Mouse (Mus musculus): ENCODE data around the gene Nemf.

Nemf gene

GRCm38 (mm10) chr12:69304051-69304450, 52.9 kb downstream of the Nemf start:
- no peak for DNase-seq (ENCODE audit: low spot score)

- no peak for DNase-seq (ENCODE audit: low spot score)
Measured at GRCm38 (mm10) chr12:69302171-69302570, 54.8 kb downstream of the Nemf start.

GRCm38 (mm10) chr12:69300391-69300790, 56.6 kb downstream of the Nemf start:
- DNase-seq (ENCODE audit: low spot score), result no peak

- DNase-seq (ENCODE audit: low spot score), result no peak
Measured at GRCm38 (mm10) chr12:69299831-69300230, 57.1 kb downstream of the Nemf start.

GRCm38 (mm10) chr12:69299231-69299630, 57.7 kb downstream of the Nemf start:
- DNase-seq (ENCODE audit: low spot score), result peak; percentile 25

- DNase-seq (ENCODE audit: low spot score), result no peak
Measured at GRCm38 (mm10) chr12:69298281-69298680, 58.7 kb downstream of the Nemf start.

- no peak for DNase-seq (ENCODE audit: low spot score)
Measured at GRCm38 (mm10) chr12:69297411-69298150, 59.4 kb downstream of the Nemf start.

GRCm38 (mm10) chr12:69296511-69297410, 60.2 kb downstream of the Nemf start, which contains the start of gene Klhdc2:
Gene Klhdc2 (plus strand): TSS chr12:69296681.
- peak; percentile 79 for DNase-seq (ENCODE audit: low spot score)

- no peak for DNase-seq (ENCODE audit: low spot score)
Measured at GRCm38 (mm10) chr12:69295651-69296050, 61.3 kb downstream of the Nemf start.

- DNase-seq (ENCODE audit: low spot score), result no peak
Measured at GRCm38 (mm10) chr12:69294936-69295335, 62.0 kb downstream of the Nemf start.

- DNase-seq (ENCODE audit: low spot score), result no peak
Measured at GRCm38 (mm10) chr12:69293815-69294214, 63.1 kb downstream of the Nemf start.

GRCm38 (mm10) chr12:69292401-69292800, 64.6 kb downstream of the Nemf start:
- DNase-seq (ENCODE audit: low spot score), result no peak

GRCm38 (mm10) chr12:69288699-69289098, 68.3 kb downstream of the Nemf start:
- DNase-seq (ENCODE audit: low spot score), result no peak

- no peak for DNase-seq (ENCODE audit: low spot score)
Measured at GRCm38 (mm10) chr12:69287535-69287934, 69.4 kb downstream of the Nemf start.

GRCm38 (mm10) chr12:69283146-69283545, 73.8 kb downstream of the Nemf start:
- DNase-seq (ENCODE audit: low spot score), result no peak

- DNase-seq (ENCODE audit: low spot score), result no peak
Measured at GRCm38 (mm10) chr12:69280915-69281314, 76.0 kb downstream of the Nemf start.

- DNase-seq (ENCODE audit: low spot score), result no peak
Measured at GRCm38 (mm10) chr12:69279931-69280469, 77.0 kb downstream of the Nemf start.

GRCm38 (mm10) chr12:69268956-69269355, 88.0 kb downstream of the Nemf start:
- DNase-seq (ENCODE audit: low spot score), result no peak

- DNase-seq (ENCODE audit: low spot score), result no peak
Measured at GRCm38 (mm10) chr12:69267956-69268632, 88.9 kb downstream of the Nemf start.

- DNase-seq (ENCODE audit: low spot score), result no peak
Measured at GRCm38 (mm10) chr12:69265031-69265430, 91.9 kb downstream of the Nemf start.

GRCm38 (mm10) chr12:69262251-69262650, 94.7 kb downstream of the Nemf start:
- no peak for DNase-seq (ENCODE audit: low spot score)
